In genomic region chr12:33245455-33245854, GRCm38 (mm10) we compare ENCODE assay signal across 9 mouse cellular contexts.
DNase-seq lines count a peak whose midpoint lies in the region; ATAC-seq and TF ChIP-seq lines count a peak whose summit lies in the region.
"Had no signal": no experiment of that assay in that cellular context is flagged by ENCODE, and none has a peak within 500 bp of the region (broad histone marks: within the 10 kb centered on the region; RNA-seq: fewer than 3 reads in every experiment).

No protein-coding gene starts in this region.

- TF ChIP-seq POLR2A in heart, adult 2 months (IDR thresholded peaks at IDR 0.05; ENCODE audit: insufficient read depth, low read depth, low read length) = no peak

- ATAC-seq in CD4-positive, CD25-positive, alpha-beta regulatory T cell, adult 4 months = no peak
- no peak for ATAC-seq in activated CD4-positive, CD25-positive, alpha-beta regulatory T cell, adult 4 months

- H3K79me2 ChIP-seq in heart, adult 2 months (replicated peaks; ENCODE audit: control insufficient read depth, insufficient read depth, low read length) = no peaks in the 10 kb centered on the region

- H3K4me3 ChIP-seq in heart, adult 2 months = no peak overlapping the region

- H3K27ac ChIP-seq in heart, adult 2 months = no peak overlapping the region

- no peak overlapping the region for H3K9ac ChIP-seq in heart, adult 2 months (ENCODE audit: low read depth, low read length)

- no peaks in the 10 kb centered on the region for H3K27me3 ChIP-seq in heart, adult 2 months (ENCODE audit: control insufficient read depth, insufficient read depth, low read length)

- 42% methylated on average over 4 of the region's 4 CpGs for WGBS in heart, adult 2 months

- peaks cover 6% of the 10 kb centered on the region for H3K4me1 ChIP-seq in heart, adult 2 months (ENCODE audit: control insufficient read depth, insufficient read depth, low read length)

- TF ChIP-seq CTCF in heart, adult 2 months (IDR thresholded peaks at IDR 0.05) = no peak

- TF ChIP-seq EP300 in heart, adult 2 months (IDR thresholded peaks at IDR 0.05; ENCODE audit: insufficient read depth, low read depth, low read length) = no peak

- peak; percentile 85 for DNase-seq in heart, adult 11 months
- no peak for DNase-seq in heart, adult 2 months
- peak; percentile 54 for DNase-seq in 3134 (ENCODE audit: extremely low read depth, insufficient read length, low spot score)
- DNase-seq in cerebellum, adult 11-12 months = peak; percentile 51
- DNase-seq in kidney, postnatal 10 days = peak; percentile 57
- no peak for DNase-seq in gastrocnemius, adult 18-20 months (ENCODE audit: low spot score)
- DNase-seq: gastrocnemius, postnatal 36 days had no signal

- no peaks in the 10 kb centered on the region; the same call in 1 of the 2 replicates for H3K36me3 ChIP-seq in heart, adult 2 months (ENCODE audit: control insufficient read depth, insufficient read depth, low read length)

- intact Hi-C loops in heart, adult 2 months (cut with DNase I) = loop anchor here (5.0 kb wide), 1 partner anchor 48 kb away; no protein-coding TSS in a partner anchor

Comparison
In these comparisons a context has a peak if more than half of its experiments do, and no peak if none do; other contexts are left out.
1. DNase-seq: peak in heart, adult 11 months (single experiment), 3134 (single experiment), cerebellum, adult 11-12 months (single experiment) and kidney, postnatal 10 days (single experiment); none in heart, adult 2 months (0 of 2) and gastrocnemius, adult 18-20 months (single experiment).